14 mouse cellular contexts compared by ENCODE assay signal in genomic region chr1:155391537-155391936, GRCm38 (mm10).
"Had no signal": no experiment of that assay in that cellular context is flagged by ENCODE, and none has a peak within 500 bp of the region (broad histone marks: within the 10 kb centered on the region; RNA-seq: fewer than 3 reads in every experiment).

No protein-coding gene starts in this region.

- H3K36me3 ChIP-seq: kidney, embryonic 15.5 days; liver, embryonic 13.5 days; stomach, embryonic 15.5 days had no signal

- H3K9me3 ChIP-seq: kidney, embryonic 15.5 days; liver, embryonic 13.5 days; stomach, embryonic 15.5 days had no signal

- H3K27me3 ChIP-seq: kidney, embryonic 15.5 days; liver, embryonic 13.5 days; stomach, embryonic 15.5 days had no signal

- H3K4me1 ChIP-seq: stomach, embryonic 15.5 days had no signal

- H3K27ac ChIP-seq: kidney, embryonic 15.5 days; left cerebral cortex, adult 2 months; liver, embryonic 13.5 days; stomach, embryonic 15.5 days had no signal

- H3K4me2 ChIP-seq: kidney, embryonic 15.5 days; liver, embryonic 13.5 days; midbrain, embryonic 11.5 days; stomach, embryonic 15.5 days had no signal

- H3K9ac ChIP-seq: kidney, embryonic 15.5 days; liver, embryonic 13.5 days; stomach, embryonic 15.5 days had no signal

- H3K4me3 ChIP-seq: kidney, embryonic 15.5 days; left cerebral cortex, adult 2 months; liver, embryonic 13.5 days; stomach, embryonic 15.5 days had no signal

- DNase-seq: kidney, adult 8-10 months; kidney, postnatal 10 days; kidney, postnatal 4 days; layer of hippocampus, postnatal 36 days; liver, embryonic 13.5 days; lung, adult 2 months; lung, postnatal 14 days; lung, postnatal 4 days; midbrain, embryonic 14.5 days; thymus, postnatal 36 days had no signal
